Mouse (Mus musculus) lung, postnatal 36 days (tissue): ENCODE measurements at regions not wholly inside any gene's neighbourhood (a gene's known extent, or its start where the extent isn't known, plus 50 kb on each side); places are given as distances from the start of the nearest gene placed in this dataset.
"Not testable (repeated sequence)": the region's sequence is repeated elsewhere in the genome, so short reads cannot be mapped to it uniquely, and the experiment has no call there.

Experiments
- DNase-seq: peaks from one replicate; pipeline ENCODE4 v3.0.0; 2022; ENCODE audit warnings: mixed read lengths

DNA sequence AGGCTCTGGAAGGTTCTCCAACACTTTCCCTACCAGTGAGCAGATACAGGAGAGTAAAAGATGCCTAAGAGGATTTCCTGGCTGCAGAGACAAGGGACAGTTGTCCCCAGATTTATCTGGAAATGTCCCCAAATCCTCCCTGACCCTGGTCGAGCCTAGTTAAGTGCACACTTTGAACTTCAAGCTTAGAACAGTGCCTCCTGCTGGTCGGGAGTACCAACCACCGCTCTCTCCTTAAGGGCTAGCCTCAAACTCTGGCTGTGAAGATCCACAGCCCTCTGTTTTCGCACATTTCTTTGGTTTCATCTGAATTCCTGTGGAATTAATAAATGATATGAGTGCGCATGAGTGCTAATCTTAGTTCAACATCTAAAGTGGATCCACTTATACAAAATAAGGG lies 146.1 kb upstream of the Sfswap start:
- DNase-seq: peak; percentile 39

DNA sequence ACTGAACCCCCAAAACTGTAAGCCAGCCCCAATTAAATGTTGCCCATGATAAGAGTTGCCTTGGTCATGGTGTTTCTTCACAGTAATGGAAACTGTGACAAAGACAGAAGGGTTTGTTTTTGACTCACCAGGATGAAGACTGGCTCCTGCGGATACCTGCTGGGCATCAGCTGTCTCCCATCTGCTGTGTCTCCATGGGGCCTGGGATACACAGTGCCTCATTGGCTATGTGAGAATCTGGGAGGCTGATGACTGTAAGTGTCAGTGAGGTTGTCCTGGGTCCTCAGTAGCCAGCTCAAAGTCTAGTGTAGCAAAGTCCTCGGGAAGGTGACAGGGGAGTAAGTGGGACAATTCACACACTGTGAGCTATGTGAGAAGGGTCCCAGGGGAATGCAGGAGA lies 139.5 kb upstream of the Sfswap start:
- DNase-seq: no peak

DNA sequence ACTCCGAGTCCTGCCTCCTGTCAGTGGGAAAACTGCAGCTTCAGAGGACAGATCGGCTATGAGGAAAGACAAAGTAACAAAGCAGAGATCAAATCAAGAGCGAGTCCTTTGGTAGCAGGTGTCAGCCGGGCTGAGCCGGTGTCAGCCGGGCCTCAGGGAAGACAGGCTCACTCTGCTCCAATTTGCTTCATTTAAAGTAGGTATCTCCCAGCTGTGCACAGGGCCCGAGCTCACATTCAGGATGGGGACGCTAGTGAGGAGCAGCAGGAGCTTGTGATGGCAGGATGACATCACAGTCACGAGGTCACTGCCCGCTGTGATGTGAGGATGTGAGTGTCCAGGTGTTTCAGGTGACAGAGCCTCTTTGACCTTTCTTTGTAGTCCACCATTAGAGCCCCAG lies 137.8 kb upstream of the Sfswap start:
- DNase-seq: no peak

DNA sequence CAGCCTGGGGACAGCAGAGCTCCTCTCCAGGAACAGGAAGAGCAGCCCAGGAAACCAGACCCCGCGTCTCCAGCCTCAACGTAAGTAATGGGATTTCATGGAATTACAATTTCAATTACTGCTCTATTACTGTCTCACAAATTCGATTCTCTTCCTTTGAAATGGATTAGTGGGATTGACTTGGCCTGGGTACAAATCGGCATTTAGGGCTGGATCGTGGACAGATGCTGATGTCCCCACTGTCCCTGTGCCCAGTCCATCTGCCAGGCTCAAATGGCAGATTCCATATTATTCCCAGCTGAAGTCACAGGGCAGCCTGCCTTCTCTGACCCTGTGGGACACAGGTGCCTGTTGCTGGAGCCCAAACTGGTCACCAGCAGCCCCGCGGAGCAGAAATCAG lies 136.0 kb upstream of the Sfswap start:
- no peak for DNase-seq

DNA sequence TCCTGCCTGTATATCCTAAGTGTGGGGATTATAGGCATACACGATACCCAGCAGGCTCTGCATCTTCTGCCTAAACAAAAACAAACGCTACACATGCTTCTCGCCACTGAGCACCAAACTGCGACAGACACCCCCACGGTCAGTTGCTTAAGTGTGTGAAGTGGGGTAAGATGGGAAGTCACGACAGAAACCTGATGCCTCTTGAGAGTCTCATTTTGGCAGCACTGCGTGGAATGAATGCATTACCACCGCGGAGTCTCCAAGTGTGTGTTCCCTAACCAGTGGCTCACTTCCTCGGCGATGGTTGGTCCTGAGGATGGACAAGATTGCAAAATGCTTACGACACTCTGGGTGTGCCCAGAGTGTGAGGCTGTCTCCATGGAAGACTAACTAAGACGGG lies 133.8 kb upstream of the Sfswap start:
- no peak for DNase-seq

DNA sequence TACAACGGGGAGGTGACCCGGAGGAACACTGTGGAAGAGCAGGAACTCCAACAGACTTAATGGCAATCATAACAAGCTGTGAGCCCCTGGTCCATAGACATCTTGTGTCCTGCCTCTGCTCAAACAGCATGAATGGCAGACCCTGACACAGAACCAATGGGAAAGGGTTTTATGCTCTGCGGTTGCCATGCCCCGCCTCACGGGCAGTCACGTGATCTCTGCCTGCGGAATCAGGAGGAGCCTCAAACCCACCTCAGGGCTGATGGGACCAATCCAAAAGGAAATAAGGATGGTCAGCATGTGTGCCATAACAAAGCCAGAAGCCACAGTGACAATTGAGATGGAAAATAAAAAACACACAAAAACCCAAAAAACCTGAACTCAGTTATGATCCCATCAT lies 120.2 kb upstream of the Sfswap start:
- no peak for DNase-seq

DNA sequence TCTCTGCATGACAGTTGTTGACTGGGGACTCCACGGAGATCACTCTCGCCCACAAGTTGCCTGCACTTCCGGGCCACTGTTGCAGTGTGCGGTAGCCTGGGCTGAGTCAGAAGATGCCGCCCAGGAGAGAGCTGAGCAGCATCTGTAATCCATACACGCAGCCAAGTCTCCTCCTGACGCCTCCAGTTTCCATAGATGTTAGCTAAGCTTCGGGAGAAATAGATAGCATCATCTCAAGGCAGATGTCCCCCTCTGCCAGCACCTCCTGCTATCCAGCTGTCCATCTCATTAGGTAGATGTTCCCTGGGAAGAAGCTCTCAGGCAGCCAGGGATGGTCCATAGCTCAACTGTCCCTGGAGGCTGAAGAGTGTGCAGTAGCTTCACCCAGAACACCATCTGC lies 116.0 kb upstream of the Sfswap start:
- DNase-seq: no peak

DNA sequence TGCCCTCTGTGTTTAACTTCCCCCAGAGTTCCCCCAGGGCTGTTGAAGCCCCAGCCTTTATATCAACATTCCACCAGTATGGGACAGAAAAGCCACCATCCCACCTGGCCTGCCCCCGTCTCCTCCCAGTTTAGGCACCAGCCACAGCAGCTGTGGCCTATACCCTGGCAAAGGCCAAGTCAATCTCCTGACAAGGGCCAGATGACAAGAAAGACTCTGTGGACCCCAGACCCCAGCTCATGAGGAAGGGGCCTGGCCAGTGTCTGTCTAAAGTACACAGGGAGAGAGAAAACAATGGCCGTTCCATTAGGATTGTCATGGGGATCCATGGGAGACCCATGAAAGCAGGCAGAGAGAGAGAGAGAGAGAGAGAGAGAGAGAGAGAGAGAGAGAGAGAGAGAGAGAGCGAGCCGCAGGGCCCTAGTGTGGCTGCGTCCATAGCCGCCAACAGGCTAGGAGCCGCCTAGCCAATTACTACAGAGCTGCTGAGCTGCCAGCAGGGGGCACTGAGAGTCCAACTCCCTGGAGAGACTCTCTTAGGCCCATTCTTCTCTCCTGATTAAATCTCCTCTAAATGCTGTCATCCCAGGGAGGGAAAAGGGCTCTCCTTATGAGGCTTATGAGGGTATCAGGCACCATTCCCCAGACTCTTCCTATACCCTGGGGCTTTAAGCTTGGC lies 114.9 kb upstream of the Sfswap start:
- DNase-seq: not testable (repeated sequence)

DNA sequence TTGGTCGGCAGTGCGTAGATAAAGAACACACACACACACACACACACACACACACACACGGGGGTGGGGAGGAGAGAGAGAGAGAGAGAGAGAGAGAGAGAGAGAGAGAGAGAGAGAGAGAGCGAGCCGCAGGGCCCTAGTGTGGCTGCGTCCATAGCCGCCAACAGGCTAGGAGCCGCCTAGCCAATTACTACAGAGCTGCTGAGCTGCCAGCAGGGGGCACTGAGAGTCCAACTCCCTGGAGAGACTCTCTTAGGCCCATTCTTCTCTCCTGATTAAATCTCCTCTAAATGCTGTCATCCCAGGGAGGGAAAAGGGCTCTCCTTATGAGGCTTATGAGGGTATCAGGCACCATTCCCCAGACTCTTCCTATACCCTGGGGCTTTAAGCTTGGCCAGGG lies 114.3 kb upstream of the Sfswap start:
- DNase-seq: not testable (repeated sequence)

DNA sequence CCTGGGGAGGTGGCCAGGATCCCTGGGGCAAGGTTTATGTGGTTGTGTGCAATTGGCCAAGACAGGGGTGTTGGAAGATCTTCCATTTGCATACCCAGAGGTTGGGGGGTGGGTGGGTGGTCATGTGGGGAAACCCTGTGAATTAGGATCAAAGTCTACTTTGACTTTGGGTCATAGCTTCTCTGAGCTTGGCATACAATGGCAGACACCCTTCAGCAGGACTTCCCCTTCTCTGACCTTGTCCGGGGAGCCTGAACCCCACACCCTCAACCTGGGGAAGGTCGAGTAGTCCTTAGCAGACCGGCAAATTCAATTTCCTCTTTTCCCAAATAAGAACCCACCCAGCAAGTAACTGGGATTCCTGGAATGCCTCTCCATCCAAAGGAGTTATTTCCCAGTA lies 113.7 kb upstream of the Sfswap start:
- no peak for DNase-seq

DNA sequence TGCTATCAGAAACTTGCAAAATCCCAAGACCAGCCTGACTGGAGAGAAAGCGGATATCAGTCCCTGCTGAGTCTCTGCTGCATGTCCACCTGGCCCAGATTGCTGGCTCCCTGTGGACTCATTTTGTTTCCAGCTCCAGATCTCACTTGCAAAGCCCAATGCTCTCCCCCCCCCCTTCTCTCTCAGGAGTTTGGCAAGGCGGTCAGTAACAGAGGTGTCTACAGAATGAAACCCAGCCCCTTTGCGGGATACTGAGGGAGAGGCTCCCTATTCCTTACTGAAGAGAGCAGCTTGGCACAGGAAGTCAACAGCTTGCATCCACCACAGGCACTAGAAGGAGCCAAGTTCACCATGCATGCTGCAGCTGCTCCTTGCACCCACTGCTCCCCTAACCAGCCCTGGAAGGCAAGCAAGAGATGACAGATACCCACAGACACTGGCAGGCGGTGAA lies 110.1 kb upstream of the Sfswap start:
- DNase-seq: no peak

DNA sequence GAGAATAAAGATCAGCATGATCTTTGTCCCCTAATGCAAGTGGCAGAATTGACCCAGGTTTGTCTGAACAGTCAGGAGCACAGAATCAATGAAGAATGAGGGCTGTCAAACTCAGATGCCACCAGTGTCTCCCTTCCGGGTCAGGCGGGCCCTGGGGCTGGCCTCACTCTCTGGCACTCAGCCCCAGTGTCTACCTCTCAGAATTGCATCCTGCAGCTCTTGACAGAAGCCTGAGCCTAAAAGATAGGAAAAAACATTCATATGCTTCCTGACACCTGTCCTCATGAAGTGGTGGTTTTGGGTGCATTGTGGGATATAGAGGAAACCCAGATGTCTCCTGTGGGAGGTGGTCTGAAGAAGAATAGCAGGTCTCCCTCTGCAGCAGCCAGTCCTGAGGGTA lies 107.9 kb upstream of the Sfswap start:
- no peak for DNase-seq

DNA sequence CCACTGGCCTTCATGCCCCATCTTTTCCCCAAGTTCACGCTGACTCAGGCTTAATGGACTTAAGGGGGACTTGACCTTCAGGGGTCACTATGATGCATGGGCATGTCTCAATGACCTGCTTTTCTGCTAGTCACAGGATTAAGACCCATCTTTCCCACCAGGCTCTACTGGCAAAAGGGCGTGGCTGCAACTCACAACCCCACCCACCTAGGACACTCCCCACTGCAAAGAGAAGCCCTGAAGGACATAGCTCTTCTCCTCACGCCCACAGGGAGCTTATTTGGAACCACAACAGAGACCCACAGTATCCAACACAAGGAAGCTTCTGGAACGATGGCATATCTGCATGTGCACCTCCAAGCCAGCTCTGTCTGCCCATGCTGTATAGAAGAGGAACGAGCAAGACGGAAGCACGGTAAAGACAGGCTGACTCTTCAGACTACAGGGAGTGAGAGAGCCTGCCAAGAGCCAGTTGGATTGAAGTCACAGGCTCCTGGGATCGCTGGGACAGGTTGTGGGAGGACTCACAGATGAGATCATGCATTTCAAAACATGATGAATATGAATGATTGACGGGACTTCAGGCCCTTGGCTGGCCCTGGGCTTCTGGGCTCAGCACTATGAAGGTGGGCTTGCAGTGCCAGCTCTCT lies 107.3 kb upstream of the Sfswap start:
- DNase-seq: no peak

DNA sequence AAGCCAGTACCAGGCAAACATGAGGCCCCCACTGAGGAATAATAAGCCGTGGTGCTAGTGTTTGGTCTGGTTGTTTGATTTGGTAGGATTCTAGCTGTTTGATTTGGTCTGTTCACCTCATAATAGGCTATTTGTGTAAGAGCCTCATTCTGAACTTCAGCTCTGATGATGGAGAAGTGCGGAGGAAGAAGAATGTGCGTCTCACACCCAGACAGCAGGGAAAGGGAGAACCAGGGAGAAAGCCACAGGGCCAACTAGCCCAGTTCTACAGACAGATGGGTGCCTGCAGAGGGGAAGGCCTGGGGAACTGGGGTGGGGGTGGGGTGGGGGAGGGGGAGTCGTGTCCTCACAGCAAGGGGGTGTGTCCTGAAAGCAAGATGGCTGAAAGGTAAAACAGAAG lies 106.6 kb upstream of the Sfswap start:
- no peak for DNase-seq

DNA sequence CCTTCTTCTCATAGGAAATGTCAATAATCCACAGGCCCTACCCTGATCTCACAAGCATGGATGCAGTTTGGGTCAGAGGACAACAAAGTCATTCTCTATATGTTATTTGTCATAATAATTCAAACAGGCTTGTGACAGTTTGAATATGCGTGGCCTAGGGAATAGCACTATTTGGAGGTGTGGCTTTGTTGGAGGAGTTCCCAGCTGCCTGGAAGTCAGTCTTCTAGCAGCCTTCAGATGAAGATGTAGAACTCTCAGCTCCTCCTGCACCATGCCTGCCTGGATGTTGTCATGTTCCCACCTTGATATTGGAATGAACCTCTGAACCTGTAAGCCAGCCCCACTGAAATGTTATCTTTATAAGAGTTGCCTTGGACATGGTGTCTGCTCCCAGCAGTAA lies 103.7 kb upstream of the Sfswap start:
- DNase-seq: no peak

DNA sequence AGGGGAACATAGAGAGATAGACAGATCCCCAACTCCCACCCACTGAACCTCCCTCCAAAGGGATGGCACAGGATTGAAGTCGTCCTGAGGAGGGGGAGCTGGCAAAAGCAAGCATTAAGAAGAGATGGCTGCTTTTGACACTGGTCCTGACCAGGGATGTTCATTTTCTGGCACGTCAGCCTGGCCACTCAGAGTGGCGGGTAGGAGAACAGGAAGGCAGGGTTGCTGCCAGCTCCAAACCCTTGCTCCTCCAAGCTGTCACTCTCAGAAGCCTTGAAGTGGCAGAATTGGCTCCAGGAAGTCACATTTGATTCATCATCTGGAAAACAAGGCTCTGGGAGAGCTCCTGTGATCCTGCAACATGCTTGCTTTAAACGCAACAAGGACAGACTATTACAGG lies 94.8 kb upstream of the Sfswap start:
- DNase-seq: no peak

DNA sequence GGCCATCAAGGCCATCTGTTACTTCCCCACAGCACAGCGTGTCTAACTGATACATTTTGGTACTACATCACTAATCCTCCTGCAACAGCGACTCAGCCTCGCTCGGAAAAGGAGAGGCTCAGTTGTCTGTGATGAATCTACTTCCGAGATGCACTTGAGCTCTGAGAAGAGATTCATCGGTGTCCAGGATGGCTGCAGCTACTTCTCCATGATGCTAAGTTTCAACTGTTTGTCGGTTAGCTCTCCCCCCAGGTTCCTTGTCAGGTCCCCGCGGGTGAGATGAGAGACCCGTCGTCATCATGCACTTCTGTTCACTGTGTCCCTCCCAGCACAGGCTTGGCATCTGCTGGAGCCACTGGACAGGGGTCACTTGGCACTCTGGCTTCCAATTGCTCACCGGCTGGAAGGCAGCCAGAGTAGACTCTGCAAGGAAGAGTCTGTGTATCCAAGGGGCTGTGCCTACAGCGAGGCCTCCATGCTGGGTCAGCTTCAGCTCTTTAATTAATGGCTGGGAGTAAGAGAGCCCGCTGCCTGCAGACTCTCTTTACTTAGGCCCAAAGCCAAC lies 91.5 kb upstream of the Sfswap start:
- DNase-seq: no peak

DNA sequence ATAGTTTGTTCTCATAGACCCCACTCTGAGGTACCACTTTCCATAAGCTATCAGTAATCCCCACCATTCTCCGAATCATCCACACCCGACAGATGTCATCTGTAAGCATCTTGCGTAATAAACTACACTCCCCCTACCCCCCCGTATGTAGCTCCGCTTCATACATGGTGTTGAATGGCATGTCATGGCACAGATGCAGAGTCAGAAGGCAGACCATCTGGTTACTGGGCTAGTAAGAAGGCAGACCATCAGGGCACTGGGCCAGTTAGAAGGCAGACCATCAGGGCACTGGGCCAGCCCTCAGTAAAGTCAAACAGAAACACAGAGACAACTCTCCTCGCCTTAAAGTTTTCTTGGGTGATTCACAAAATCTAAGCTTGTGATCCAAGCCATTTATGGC lies 88.9 kb upstream of the Sfswap start:
- no peak for DNase-seq

DNA sequence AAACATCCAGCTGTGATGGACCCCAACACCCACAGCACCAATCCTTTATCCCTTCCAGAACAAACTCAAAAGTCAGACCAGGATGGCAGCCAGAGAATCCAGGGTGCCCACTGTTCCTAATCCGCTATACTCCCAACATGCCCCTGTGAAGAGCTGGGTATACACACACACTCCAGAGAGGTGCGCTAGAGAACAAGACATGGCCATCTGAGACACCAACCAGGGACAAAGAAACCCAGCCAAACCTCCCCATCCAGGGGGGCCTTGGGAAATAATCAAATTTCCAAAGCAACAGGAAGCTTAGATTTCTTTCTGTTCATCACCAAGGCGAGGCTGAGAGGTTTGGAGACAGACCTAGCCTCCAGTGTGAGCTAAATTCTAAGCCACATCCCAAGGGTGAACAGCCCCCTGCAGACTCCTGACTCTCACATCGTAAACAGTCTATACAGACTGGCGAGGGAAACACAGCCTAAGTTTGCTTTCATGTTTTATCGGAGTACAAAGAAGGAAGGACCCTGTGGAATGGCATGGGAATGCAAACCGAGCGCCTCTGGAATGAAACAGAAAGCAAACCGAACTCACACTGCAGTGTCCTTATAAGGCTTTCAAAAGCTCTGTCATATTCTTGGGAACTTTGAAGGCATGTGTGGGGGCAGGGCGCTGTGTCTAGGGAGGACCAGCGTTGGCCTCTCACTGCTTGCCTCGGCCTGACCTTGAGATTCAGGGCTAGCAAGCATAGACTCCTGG lies 85.9 kb upstream of the Sfswap start:
- DNase-seq: peak; percentile 72

DNA sequence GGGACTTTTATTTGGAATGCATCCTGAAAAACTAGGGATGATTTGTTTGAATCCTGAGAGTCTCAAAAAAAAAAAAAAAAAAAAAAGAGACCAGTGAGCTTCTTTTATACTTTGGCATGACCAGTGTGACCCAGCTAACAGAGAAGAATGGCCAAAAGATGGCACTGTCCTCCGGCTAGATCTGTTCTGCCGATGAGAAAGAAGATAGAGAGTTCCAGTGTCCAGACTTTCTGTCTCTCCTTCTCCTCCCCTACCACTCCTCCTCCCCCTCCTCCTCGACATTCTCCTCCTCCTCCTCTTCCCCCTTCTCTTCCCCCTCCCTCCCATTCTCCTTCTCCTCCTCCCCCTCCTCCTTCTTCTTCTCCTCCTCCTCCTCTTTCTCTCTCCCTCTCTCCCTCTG lies 84.6 kb upstream of the Sfswap start:
- DNase-seq: peak; percentile 37

DNA sequence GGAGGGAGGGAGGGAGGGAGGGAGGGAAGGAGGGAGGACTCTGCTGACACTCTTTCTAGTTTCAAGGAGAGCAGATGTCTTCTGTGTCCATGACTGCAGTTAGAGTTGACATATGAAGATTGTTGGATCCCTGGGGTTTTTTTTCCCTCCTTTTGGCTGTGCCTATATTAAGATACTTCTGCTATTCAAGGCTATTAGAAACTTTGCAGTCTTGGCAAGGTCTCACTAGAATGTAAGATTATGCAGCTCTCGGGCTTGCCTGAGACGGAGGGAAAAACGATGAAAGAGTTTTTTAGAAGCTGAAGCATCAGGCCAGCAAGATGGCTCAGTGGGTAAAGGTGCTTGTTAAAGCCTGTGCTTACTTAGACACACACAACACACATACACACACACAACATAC lies 83.5 kb upstream of the Sfswap start:
- no peak for DNase-seq

DNA sequence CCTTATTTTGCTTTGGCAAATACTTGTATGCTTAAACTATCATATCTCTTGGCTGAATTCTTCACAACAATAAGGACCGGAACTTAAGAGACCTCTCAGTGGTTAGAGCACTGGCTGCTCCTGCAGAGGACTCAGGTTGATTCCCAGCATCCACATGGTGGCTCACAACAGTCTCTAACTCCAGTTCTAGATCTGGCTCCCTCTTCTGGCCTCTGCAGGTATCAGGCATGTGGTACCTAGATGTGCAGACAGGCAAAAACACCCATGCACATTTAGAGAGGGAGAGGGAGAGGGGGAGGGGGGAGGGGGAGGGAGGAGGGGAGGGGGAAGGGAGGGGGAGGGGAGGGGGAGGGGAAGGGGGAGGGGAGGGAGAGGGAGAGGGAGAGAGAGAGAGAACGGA lies 80.0 kb upstream of the Sfswap start:
- no peak for DNase-seq

DNA sequence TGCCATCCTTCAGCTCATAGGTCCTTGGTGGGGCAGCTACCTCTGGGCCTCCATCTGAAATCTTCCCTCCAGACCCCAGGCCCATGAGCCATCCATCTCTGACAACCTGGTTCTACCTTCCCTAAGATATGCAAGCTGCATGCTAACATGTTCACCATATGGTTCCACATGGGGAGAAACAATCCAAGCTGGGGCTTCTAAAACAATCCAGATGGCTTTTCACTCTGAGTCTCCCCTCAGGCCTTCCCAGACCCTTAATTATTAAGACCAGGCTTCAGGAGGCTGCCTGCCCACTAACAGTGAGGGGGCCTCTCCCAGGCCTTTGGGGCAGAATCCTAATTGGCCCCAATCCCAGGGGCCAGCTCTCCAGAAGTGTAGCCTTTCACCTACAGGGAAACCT lies 71.1 kb upstream of the Sfswap start:
- DNase-seq: no peak

DNA sequence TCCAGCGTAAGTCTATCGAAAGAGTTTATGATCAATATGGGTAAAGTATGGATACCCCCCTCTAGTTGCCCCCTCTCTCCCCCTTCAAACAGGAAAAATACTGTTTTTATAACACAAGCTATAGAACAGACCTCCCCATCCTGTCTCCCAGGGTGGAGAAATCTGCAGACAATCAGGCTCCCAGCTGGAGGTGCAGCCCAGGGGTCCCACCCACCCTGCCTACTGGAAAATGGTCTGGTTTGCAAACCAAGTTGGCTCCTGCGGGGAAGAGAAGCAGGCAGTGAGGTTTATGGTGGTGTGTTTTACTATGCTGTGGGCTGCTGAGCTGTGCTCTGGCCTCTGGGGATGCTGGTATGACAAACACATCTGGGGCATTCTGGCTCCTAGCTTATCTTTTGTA lies 70.7 kb upstream of the Sfswap start:
- DNase-seq: no peak
